In the genomic region with DNA sequence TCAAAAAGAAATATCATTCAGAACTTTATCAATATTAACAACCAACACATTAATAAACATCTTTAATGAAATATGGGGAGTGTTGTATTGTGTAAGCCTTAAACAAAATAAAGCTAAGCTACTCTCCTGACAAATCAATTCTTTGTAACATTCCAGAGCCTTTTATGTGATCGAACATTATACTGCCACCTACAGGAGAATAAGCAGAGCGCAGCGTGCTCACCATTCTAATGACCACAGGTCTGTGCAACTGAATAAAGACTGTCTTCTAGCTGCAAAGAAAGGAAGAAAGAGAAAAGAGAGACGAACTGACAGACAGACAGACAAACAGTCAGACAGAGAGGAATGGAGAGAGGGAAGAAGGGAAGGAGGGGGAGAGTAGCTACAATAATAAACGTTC, we compare ENCODE assay signal across 8 mouse cellular contexts. TPM values are rescaled to one million over a fixed set of nuclear protein-coding genes. Genes with fewer than 3 reads are reported as not detected.
A peak's percentile ranks its signal among the peaks of the same experiment; 100 is the strongest.
DNase-seq lines count a peak whose midpoint lies in the region; ATAC-seq lines count a peak whose summit lies in the region.

No protein-coding gene starts in this region.

- DNase-seq in hindbrain, embryonic 10.5 days (ENCODE audit: low spot score): peak; percentile 34
- peak; percentile 77 for DNase-seq in R1 (ENCODE audit: low read depth, low spot score)
- peak; percentile 42 for DNase-seq in forelimb bud, embryonic 11.5 days (ENCODE audit: low read depth, low spot score)
- peak; percentile 36 for DNase-seq in layer of hippocampus, adult 9-10 months (ENCODE audit: low spot score)
- DNase-seq in ovary, adult 18-20 months (ENCODE audit: low spot score): no peak

- H3K27ac ChIP-seq in hindbrain, embryonic 10.5 days: no peak overlapping the region
- no peak overlapping the region for H3K27ac ChIP-seq in hindbrain, embryonic 12.5 days

- no peak overlapping the region for H3K9ac ChIP-seq in hindbrain, embryonic 12.5 days

- H3K9me3 ChIP-seq in hindbrain, embryonic 10.5 days: no peaks in the 10 kb centered on the region
- no peaks in the 10 kb centered on the region for H3K9me3 ChIP-seq in hindbrain, embryonic 12.5 days (replicated peaks)

- no peak overlapping the region for H3K4me3 ChIP-seq in hindbrain, embryonic 10.5 days
- H3K4me3 ChIP-seq in hindbrain, embryonic 12.5 days: no peak overlapping the region

- WGBS in hindbrain, embryonic 10.5 days: 21% methylated on average over 5 of the region's 5 CpGs
- WGBS in hindbrain, embryonic 12.5 days: 23% methylated on average over 5 of the region's 5 CpGs

- no peak overlapping the region for H3K4me2 ChIP-seq in hindbrain, embryonic 12.5 days (replicated peaks)

- no peaks in the 10 kb centered on the region for H3K27me3 ChIP-seq in hindbrain, embryonic 10.5 days (ENCODE audit: insufficient read depth, poor library complexity, severe bottlenecking)
- no peaks in the 10 kb centered on the region for H3K27me3 ChIP-seq in hindbrain, embryonic 12.5 days

- H3K4me1 ChIP-seq in hindbrain, embryonic 10.5 days (replicated peaks): no peaks in the 10 kb centered on the region
- H3K4me1 ChIP-seq in hindbrain, embryonic 12.5 days: no peaks in the 10 kb centered on the region

- H3K36me3 ChIP-seq in hindbrain, embryonic 10.5 days: no peaks in the 10 kb centered on the region
- H3K36me3 ChIP-seq in hindbrain, embryonic 12.5 days: no peaks in the 10 kb centered on the region

- ATAC-seq in hindbrain, embryonic 12.5 days (ENCODE audit: low FRiP score): no peak
- peak; percentile 62 for ATAC-seq in CD4-positive, CD25-positive, alpha-beta regulatory T cell, adult 4 months
- ATAC-seq in monocyte, adult 5-6 weeks (replicated peaks; ENCODE audit: insufficient number of reproducible peaks, low FRiP score, low TSS enrichment, poor library complexity, severe bottlenecking): peak; percentile 78

RNA-seq across cellular contexts. Expression of a gene that starts 27.1 kb away (rescaled TPM):
- 0.27 and 0.30 TPM in 2 replicates for polyA plus RNA-seq in hindbrain, embryonic 10.5 days (2016; fragmentation: Nextera tagmentation; extraction: Ambion mirVana)
- 0.09 TPM in 1 of 2 replicates, not detected in the other for polyA plus RNA-seq in hindbrain, embryonic 12.5 days (2016; fragmentation: Nextera tagmentation; extraction: Ambion mirVana)
- polyA plus RNA-seq in CD4-positive, CD25-positive, alpha-beta regulatory T cell, adult 4 months (2017; shearing (Covaris generic)): not detected
- total RNA-seq in monocyte, adult 5-6 weeks (2017): 0.78 to 26.1 TPM (median 21.4 TPM) in 3 replicates

RNA-seq across cellular contexts. Expression of a gene that starts 29.8 kb away (rescaled TPM):
- 0.14 and 0.17 TPM in 2 replicates for polyA plus RNA-seq in hindbrain, embryonic 10.5 days (2016; fragmentation: Nextera tagmentation; extraction: Ambion mirVana)
- not detected in 2 replicates for polyA plus RNA-seq in hindbrain, embryonic 12.5 days (2016; fragmentation: Nextera tagmentation; extraction: Ambion mirVana)
- polyA plus RNA-seq in CD4-positive, CD25-positive, alpha-beta regulatory T cell, adult 4 months (2017; shearing (Covaris generic)): 1 to 10 TPM in 1 of 2 experiments, not detected in 1; 2.5 TPM
- 14.3 to 27.1 TPM (median 21.6 TPM) in 3 replicates for total RNA-seq in monocyte, adult 5-6 weeks (2017)

RNA-seq across cellular contexts. Expression of a gene that starts 49.2 kb away (rescaled TPM):
- not detected in 2 replicates for polyA plus RNA-seq in hindbrain, embryonic 10.5 days (2016; fragmentation: Nextera tagmentation; extraction: Ambion mirVana)
- polyA plus RNA-seq in hindbrain, embryonic 12.5 days (2016; fragmentation: Nextera tagmentation; extraction: Ambion mirVana): not detected in 2 replicates
- polyA plus RNA-seq in CD4-positive, CD25-positive, alpha-beta regulatory T cell, adult 4 months (2017; shearing (Covaris generic)): not detected
- 0.49 TPM in 1 of 3 replicates, not detected in the others for total RNA-seq in monocyte, adult 5-6 weeks (2017)

RNA-seq across cellular contexts. Expression of a gene that starts 58.6 kb away (rescaled TPM):
- polyA plus RNA-seq in hindbrain, embryonic 10.5 days (2016; fragmentation: Nextera tagmentation; extraction: Ambion mirVana): not detected in 2 replicates
- polyA plus RNA-seq in hindbrain, embryonic 12.5 days (2016; fragmentation: Nextera tagmentation; extraction: Ambion mirVana): 0.27 TPM in 1 of 2 replicates, not detected in the other
- 100 to 1,000 TPM; 106 to 121 TPM for polyA plus RNA-seq in CD4-positive, CD25-positive, alpha-beta regulatory T cell, adult 4 months (2017; shearing (Covaris generic))
- total RNA-seq in monocyte, adult 5-6 weeks (2017): 289 to 1,005 TPM (median 345 TPM) in 3 replicates
